Mouse (Mus musculus): ENCODE results near the gene Vamp5.

Vamp5 gene

GRCm38 (mm10) chr6:72344396-72345073, 35.7 kb downstream of the Vamp5 start:
- DNase-seq: no peak

DNA sequence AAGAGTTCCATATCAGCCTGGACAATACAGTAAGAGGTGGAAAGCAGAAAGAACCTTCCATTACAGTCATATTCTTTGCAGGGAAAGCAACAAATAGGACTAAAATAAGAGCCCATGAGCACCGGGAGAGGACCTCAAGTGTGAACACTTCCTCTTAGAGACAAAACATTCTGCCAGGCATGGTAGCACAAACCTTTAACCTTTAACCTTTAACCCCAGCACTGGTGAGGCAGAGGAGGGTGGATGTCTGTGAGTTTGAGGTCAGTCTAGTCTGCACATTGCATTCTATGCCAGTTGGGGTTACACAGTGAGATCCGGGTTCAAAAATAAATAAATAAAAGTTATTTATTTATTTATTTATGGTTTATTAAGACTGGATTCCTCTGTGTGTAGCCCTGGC, 39.8 kb downstream of the Vamp5 start:
- no peak for DNase-seq

DNA sequence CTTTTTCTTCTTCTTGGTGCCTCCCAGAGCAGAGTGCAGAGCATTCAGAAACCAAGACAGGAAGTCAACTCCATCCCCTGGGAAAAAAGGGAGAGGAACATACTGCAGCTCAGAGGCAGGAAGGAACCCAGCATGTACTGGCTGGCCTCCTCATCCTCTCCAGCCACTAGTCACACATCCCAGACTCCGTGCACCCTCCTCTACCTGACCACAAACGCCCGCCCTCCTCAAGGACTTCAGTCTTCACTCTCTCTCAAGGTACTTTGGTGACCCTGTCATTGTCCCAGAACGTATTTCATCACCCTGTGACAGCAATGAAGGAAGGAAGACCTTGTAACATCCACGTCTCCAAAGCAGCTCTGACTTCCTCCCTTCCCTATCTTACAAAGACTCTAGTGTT, 47.2 kb downstream of the Vamp5 start:
- DNase-seq: no peak

DNA sequence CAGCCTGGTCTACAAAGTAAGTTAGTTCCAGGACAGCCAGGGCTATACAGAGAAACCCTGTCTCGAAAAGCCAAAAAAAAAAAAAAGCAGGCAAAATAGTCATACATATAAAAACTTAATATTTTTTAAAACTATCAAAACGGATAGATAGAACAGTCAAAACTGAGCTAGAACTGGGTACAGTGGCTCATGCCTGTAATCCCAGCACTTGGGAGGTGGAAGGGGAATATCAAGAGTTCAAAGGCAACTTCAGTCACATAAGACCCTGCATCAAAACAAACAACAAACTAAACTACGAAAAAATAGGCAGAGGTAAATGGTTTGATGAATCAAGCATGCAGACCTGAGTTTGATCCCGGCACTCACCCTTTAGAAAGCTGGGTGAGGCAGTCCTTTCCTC, 50.1 kb downstream of the Vamp5 start:
- DNase-seq: no peak

- DNase-seq: no peak
Observed at GRCm38 (mm10) chr6:72329019-72329418, 51.2 kb downstream of the Vamp5 start.

DNA sequence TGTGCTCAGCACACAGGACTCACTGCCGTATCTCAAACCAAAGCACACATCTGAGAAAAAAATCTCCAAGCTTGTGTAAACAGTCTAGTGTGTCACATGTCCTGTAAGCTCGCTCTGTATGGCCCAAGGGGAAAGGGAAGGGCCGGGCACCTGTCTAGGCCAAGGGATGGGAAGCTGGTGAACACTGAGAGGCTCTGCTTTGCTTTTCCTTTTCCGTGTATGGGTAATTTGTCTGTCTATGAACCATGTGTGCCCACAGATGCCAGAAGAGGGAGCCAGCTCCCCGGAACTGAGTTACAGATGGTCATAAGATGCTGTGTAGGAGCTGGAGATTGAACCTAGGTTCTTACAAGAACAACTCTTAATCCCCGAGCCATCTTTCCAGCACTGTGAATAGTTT, 54.0 kb downstream of the Vamp5 start:
- peak in 1 of 2 experiments; percentile 24 for DNase-seq

DNA sequence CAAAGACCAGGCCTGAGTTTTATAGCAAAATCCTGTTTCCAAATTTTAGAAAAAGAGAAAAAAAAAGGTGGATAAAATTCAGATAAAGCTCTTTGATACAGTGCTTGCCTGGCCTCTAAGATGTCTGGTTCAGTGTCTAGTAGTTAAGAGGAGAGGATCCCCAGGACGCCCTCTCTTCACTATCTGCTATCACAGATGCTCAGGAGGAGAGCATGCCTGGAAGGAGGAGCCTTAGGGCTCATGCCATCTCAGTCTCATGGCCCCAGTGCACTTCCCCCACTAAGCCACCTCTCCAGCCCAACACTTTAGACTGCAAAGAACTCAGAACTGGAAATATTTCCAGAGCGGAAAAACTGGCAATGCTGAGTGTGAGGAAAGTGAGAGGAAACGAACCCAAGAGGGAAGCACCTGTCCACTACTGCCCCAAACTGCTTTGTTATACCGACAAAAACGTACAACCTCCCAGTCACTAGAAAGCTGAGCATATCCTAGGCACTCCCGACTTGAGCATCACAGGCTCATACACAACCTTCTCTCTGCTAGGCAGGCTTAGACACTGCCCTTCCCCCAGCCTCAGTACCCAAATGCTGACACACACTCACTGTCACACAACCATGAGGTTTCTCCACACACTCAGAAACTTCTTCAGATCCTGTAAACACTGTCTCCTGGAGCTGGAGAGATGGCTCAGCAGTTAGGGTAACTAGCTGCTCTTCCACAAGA, 56.3 kb downstream of the Vamp5 start:
- DNase-seq: no peak

GRCm38 (mm10) chr6:72322936-72323335, 57.3 kb downstream of the Vamp5 start:
- no peak for DNase-seq

DNA sequence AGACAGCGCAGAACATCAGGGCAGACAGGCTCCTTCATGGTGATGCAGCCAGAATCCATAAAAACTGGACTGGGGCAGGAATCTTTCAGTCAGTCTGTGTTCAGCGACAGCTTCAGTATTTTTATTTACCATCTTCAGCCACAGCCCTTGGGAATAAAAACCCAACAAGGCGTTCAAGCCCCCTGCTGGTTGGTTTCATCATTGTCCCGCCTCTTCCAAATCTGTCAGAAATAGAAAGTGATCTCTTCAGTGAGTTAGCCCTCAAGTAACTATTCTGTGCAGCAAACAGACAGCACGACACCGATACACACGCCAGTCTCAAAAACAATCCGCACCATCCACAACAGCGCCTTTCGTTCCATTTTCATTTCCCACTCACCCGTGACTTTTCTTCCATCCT, 61.2 kb downstream of the Vamp5 start:
- DNase-seq: no peak
